Mouse (Mus musculus) intestine, embryonic 15.5 days (tissue): ENCODE measurements around the gene Col8a2. TPM values are rescaled to one million over a fixed set of nuclear protein-coding genes. Genes with fewer than 3 reads are reported as not detected.

Source experiments
- ATAC-seq: fragments of 200-750 bp; cut with Nextera tagmentation; 2 replicates; pipeline ENCODE4 v1.8.0; 2017; ENCODE audit warnings: moderate TSS enrichment, moderate library complexity
- H3K27ac ChIP-seq: fragments of 300-500 bp; sonication (generic); 2 replicates; pipeline ENCODE4 v1.5.1; 2015; ENCODE audit warnings: mild to moderate bottlenecking, inconsistent platforms
- H3K27me3 ChIP-seq: fragments of 300-500 bp; sonication (generic); replicated peaks from 2 replicates; pipeline ENCODE4 v1.6.1; 2015; ENCODE audit warnings: inconsistent platforms
- H3K36me3 ChIP-seq: fragments of 300-500 bp; sonication (generic); 2 replicates; pipeline ENCODE4 v1.6.1; 2015; ENCODE audit warnings: inconsistent platforms
- H3K4me1 ChIP-seq: fragments of 300-500 bp; sonication (generic); replicated peaks from 2 replicates; pipeline ENCODE4 v1.6.1; 2015; ENCODE audit warnings: inconsistent platforms
- H3K4me2 ChIP-seq: fragments of 300-500 bp; sonication (generic); replicated peaks from 2 replicates; pipeline ENCODE4 v1.6.1; 2015; ENCODE audit warnings: mild to moderate bottlenecking, inconsistent platforms
- H3K4me3 ChIP-seq: fragments of 300-500 bp; sonication (generic); replicated peaks from 2 replicates; pipeline ENCODE4 v1.5.1; 2015; ENCODE audit warnings: inconsistent platforms
- H3K9ac ChIP-seq: fragments of 300-500 bp; sonication (generic); 2 replicates; pipeline ENCODE4 v1.6.1; 2015; ENCODE audit warnings: inconsistent platforms
- H3K9me3 ChIP-seq: fragments of 300-500 bp; sonication (generic); 2 replicates; pipeline ENCODE4 v1.6.1; 2016; ENCODE audit warnings: inconsistent platforms
- WGBS: fragments of 180-500 bp; shearing (Covaris S2); methylation state at CpG from one replicate; pipeline ENCODE4 v1.1.7; 2015; 5-methylcytosine and 5-hydroxymethylcytosine counted together
- polyA plus RNA-seq: library from polyadenylated mRNA; unstranded; fragments of >200 nt; fragmentation: Nextera tagmentation; extraction: Ambion mirVana; gene quantifications from 2 replicates; pipeline ENCODE4 v1.2.1, GENCODE M21; 2015

Col8a2 gene
- 7.1 and 8.2 TPM in 2 replicates for polyA plus RNA-seq

- peak; percentile 73 for ATAC-seq
- H3K27me3 ChIP-seq = peaks cover 29% of the 10 kb centered on the region
- H3K4me3 ChIP-seq = peak within 1 kb of the TSS; percentile 49
- H3K4me2 ChIP-seq = peak within 1 kb of the TSS; percentile 87
- peak within 1 kb of the TSS; percentile 36 for H3K27ac ChIP-seq
- WGBS = 2% methylated on average over 42 of the region's 42 CpGs
- H3K4me1 ChIP-seq = peaks cover 18% of the 10 kb centered on the region; the same call in 1 of the 2 replicates
- peak within 1 kb of the TSS; percentile 51 for H3K9ac ChIP-seq
- H3K36me3 ChIP-seq = no peaks in the 10 kb centered on the region
- no peaks in the 10 kb centered on the region for H3K9me3 ChIP-seq
Observed at GRCm38 (mm10) chr4:126286492-126286891, at the start of gene Col8a2. Gene Col8a2 (plus strand): TSS chr4:126286793.

- Histone ChIP-seq H3K4me3 (no peak overlapping the region), H3K27ac (no peak overlapping the region), H3K4me2 (no peak overlapping the region), H3K4me1 (peaks cover 8% of the 10 kb centered on the region), H3K36me3 (peaks cover 54% of the 10 kb centered on the region), H3K9ac (no peak overlapping the region), H3K27me3 (no peaks in the 10 kb centered on the region), H3K9me3 (no peaks in the 10 kb centered on the region)
- WGBS = 64% methylated on average over 5 of the region's 5 CpGs
- ATAC-seq = no peak
Observed at GRCm38 (mm10) chr4:126237721-126238242, 48.8 kb upstream of the Col8a2 start.

GRCm38 (mm10) chr4:126239862-126240475 is 46.6 kb upstream of the Col8a2 start:
- Histone ChIP-seq H3K27ac (no peak overlapping the region), H3K4me2 (no peak overlapping the region), H3K27me3 (no peaks in the 10 kb centered on the region), H3K9me3 (no peaks in the 10 kb centered on the region), H3K36me3 (peaks cover 35% of the 10 kb centered on the region), H3K4me3 (no peak overlapping the region), H3K4me1 (peaks cover 5% of the 10 kb centered on the region), H3K9ac (no peak overlapping the region)
- 89% methylated on average over 13 of the region's 13 CpGs for whole genome bisulfite sequencing
- no peak for ATAC-seq

- 53% methylated on average over 9 of the region's 9 CpGs for WGBS
- Histone ChIP-seq H3K9ac (no peak overlapping the region), H3K4me3 (no peak overlapping the region), H3K4me2 (no peak overlapping the region), H3K27me3 (no peaks in the 10 kb centered on the region), H3K27ac (no peak overlapping the region), H3K4me1 (peaks cover 5% of the 10 kb centered on the region), H3K36me3 (peaks cover 22% of the 10 kb centered on the region), H3K9me3 (no peaks in the 10 kb centered on the region)
- no peak for ATAC-seq
Observed at GRCm38 (mm10) chr4:126241956-126242355, 44.6 kb upstream of the Col8a2 start.

GRCm38 (mm10) chr4:126242510-126242909 is 44.1 kb upstream of the Col8a2 start:
- Histone ChIP-seq H3K36me3 (peaks cover 20% of the 10 kb centered on the region), H3K27ac (no peak overlapping the region), H3K9me3 (no peaks in the 10 kb centered on the region), H3K4me1 (peaks cover 5% of the 10 kb centered on the region; the same call in 1 of the 2 replicates), H3K27me3 (no peaks in the 10 kb centered on the region), H3K4me3 (no peak overlapping the region), H3K9ac (no peak overlapping the region), H3K4me2 (no peak overlapping the region)
- no peak for ATAC-seq
- 92% methylated on average over 6 of the region's 6 CpGs for WGBS

- Histone ChIP-seq H3K4me1 (peaks cover 13% of the 10 kb centered on the region), H3K27ac (no peak overlapping the region), H3K27me3 (no peaks in the 10 kb centered on the region), H3K4me3 (no peak overlapping the region), H3K9me3 (no peaks in the 10 kb centered on the region), H3K4me2 (no peak overlapping the region), H3K9ac (no peak overlapping the region), H3K36me3 (peaks cover 4% of the 10 kb centered on the region; the same call in 1 of the 2 replicates)
- WGBS = 76% methylated on average over 13 of the region's 13 CpGs
- ATAC-seq = no peak
Observed at GRCm38 (mm10) chr4:126246202-126246889, 40.2 kb upstream of the Col8a2 start.

- no peak overlapping the region for H3K9ac ChIP-seq
- H3K27ac ChIP-seq = no peak overlapping the region
- no peak overlapping the region for H3K4me2 ChIP-seq
- WGBS = 40% methylated on average over 11 of the region's 11 CpGs
- no peak for ATAC-seq
- H3K4me3 ChIP-seq = no peak overlapping the region
- H3K9me3 ChIP-seq = no peaks in the 10 kb centered on the region
- peaks cover 30% of the 10 kb centered on the region for H3K4me1 ChIP-seq
- no peaks in the 10 kb centered on the region for H3K27me3 ChIP-seq
- no peaks in the 10 kb centered on the region for H3K36me3 ChIP-seq
Observed at GRCm38 (mm10) chr4:126248261-126248868, 38.2 kb upstream of the Col8a2 start.

GRCm38 (mm10) chr4:126250659-126251058 is 35.9 kb upstream of the Col8a2 start:
- Histone ChIP-seq H3K9me3 (no peaks in the 10 kb centered on the region), H3K4me1 (peaks cover 44% of the 10 kb centered on the region), H3K36me3 (no peaks in the 10 kb centered on the region), H3K4me2 (no peak overlapping the region), H3K27me3 (no peaks in the 10 kb centered on the region), H3K4me3 (no peak overlapping the region), H3K9ac (no peak overlapping the region), H3K27ac (no peak overlapping the region)
- ATAC-seq = no peak
- 29% methylated on average over 4 of the region's 4 CpGs for WGBS

GRCm38 (mm10) chr4:126251655-126252254 is 34.8 kb upstream of the Col8a2 start:
- peak overlapping the region; percentile 32; the same call in 1 of the 2 replicates for H3K27ac ChIP-seq
- H3K36me3 ChIP-seq = no peaks in the 10 kb centered on the region
- no peak overlapping the region for H3K4me3 ChIP-seq
- no peaks in the 10 kb centered on the region for H3K9me3 ChIP-seq
- no peak for ATAC-seq
- no peaks in the 10 kb centered on the region for H3K27me3 ChIP-seq
- H3K4me1 ChIP-seq = peaks cover 44% of the 10 kb centered on the region
- 53% methylated on average over 11 of the region's 11 CpGs for WGBS
- peak overlapping the region; percentile 30 for H3K4me2 ChIP-seq
- no peak overlapping the region for H3K9ac ChIP-seq

GRCm38 (mm10) chr4:126252411-126253237 is 34.0 kb upstream of the Col8a2 start:
- Histone ChIP-seq H3K27ac (peak overlapping the region; percentile 28; the same call in 1 of the 2 replicates), H3K27me3 (no peaks in the 10 kb centered on the region), H3K9ac (no peak overlapping the region), H3K36me3 (no peaks in the 10 kb centered on the region), H3K4me2 (peak overlapping the region; percentile 30; the same call in 1 of the 2 replicates), H3K9me3 (no peaks in the 10 kb centered on the region), H3K4me3 (no peak overlapping the region), H3K4me1 (peaks cover 51% of the 10 kb centered on the region)
- 85% methylated on average over 17 of the region's 17 CpGs for WGBS
- ATAC-seq = no peak

GRCm38 (mm10) chr4:126253637-126254272 is 32.8 kb upstream of the Col8a2 start:
- Histone ChIP-seq H3K4me3 (peak overlapping the region; percentile 97), H3K27ac (no peak overlapping the region), H3K36me3 (no peaks in the 10 kb centered on the region), H3K4me2 (peak overlapping the region; percentile 81), H3K9me3 (no peaks in the 10 kb centered on the region), H3K9ac (peak overlapping the region; percentile 95; the same call in 1 of the 2 replicates), H3K27me3 (no peaks in the 10 kb centered on the region), H3K4me1 (peaks cover 55% of the 10 kb centered on the region)
- no peak for ATAC-seq
- 74% methylated on average over 14 of the region's 14 CpGs for WGBS
